Mouse (Mus musculus) intestine, embryonic 16.5 days (tissue): ENCODE measurements at regions not wholly inside any gene's neighbourhood (a gene's known extent, or its start where the extent isn't known, plus 50 kb on each side); places are given as distances from the start of the nearest gene placed in this dataset.

Experiments used
- ATAC-seq: fragments of 200-750 bp; cut with Nextera tagmentation; 2 replicates; pipeline ENCODE4 v1.8.0; 2017; ENCODE audit warnings: moderate TSS enrichment, moderate library complexity
- H3K27ac ChIP-seq: fragments of 300-500 bp; sonication (generic); 2 replicates; pipeline ENCODE4 v1.5.1; 2014; ENCODE audit warnings: mild to moderate bottlenecking, low read length
- H3K27me3 ChIP-seq: fragments of 300-500 bp; sonication (generic); replicated peaks from 2 replicates; pipeline ENCODE4 v1.6.1; 2014; ENCODE audit warnings: low read length, control low read depth, mixed read lengths; ENCODE audit not compliant: control insufficient read depth, insufficient read depth
- H3K36me3 ChIP-seq: fragments of 300-500 bp; sonication (generic); 2 replicates; pipeline ENCODE4 v1.6.1; 2014; ENCODE audit warnings: low read length, control low read depth; ENCODE audit not compliant: control insufficient read depth, insufficient read depth
- H3K4me1 ChIP-seq: fragments of 300-500 bp; sonication (generic); 2 replicates; pipeline ENCODE4 v1.6.1; 2014; ENCODE audit warnings: low read length, control low read depth, mixed read lengths; ENCODE audit not compliant: control insufficient read depth, insufficient read depth
- H3K4me2 ChIP-seq: fragments of 300-500 bp; sonication (generic); 2 replicates; pipeline ENCODE4 v1.6.1; 2014; ENCODE audit warnings: low read depth, low read length, control low read depth
- H3K4me3 ChIP-seq: fragments of 300-500 bp; sonication (generic); 2 replicates; pipeline ENCODE4 v1.5.1; 2014; ENCODE audit warnings: mild to moderate bottlenecking, low read length
- H3K9ac ChIP-seq: fragments of 300-500 bp; sonication (generic); 2 replicates; pipeline ENCODE4 v1.6.1; 2014; ENCODE audit warnings: low read depth, low read length
- H3K9me3 ChIP-seq: fragments of 300-500 bp; sonication (generic); 2 replicates; pipeline ENCODE4 v1.6.1; 2016; ENCODE audit warnings: low read length, control low read depth; ENCODE audit not compliant: control insufficient read depth
- WGBS: fragments of 180-500 bp; shearing (Covaris S2); extraction: QIAGEN DNeasy Blood & Tissue Kit; methylation state at CpG from one replicate; pipeline ENCODE4 v1.1.7; 2014; 5-methylcytosine and 5-hydroxymethylcytosine counted together

DNA sequence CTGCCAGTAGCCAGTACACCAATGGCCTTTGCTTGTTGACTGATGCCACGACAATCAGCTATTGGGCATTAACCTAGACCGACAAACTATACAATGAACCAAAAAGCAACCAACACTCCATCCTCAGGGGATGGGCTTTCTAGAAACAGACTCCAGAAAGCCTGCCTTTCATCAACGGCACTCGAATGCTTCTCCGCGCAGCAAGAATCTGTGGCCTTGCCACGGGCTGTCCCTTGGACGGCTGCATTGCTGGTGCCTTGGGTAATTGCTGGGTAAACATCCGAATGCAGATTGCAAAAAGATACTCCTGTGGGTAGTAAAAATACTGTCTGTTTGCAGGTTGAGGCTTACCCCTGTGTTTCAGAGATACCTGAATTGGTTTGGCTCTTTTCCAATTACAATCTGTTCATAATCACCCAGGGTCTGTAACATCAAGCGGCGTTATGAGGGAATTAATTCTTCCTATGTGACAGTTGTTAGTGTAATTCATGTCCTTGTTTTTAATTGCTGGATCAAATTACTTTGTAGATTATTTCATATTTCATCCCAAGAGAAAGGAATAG is 319.0 kb upstream of the Kif2a start:
- Histone ChIP-seq H3K4me1 (0 out of 2 replicates have a peak, but pooled peaks cover 4% of the 10 kb centered on the region), H3K4me2 (no peak overlapping the region), H3K9me3 (no peaks in the 10 kb centered on the region), H3K27ac (no peak overlapping the region), H3K36me3 (no peaks in the 10 kb centered on the region), H3K27me3 (no peaks in the 10 kb centered on the region), H3K9ac (no peak overlapping the region), H3K4me3 (no peak overlapping the region)
- no peak for ATAC-seq
- 39% methylated on average over 11 of the region's 11 CpGs for WGBS

DNA sequence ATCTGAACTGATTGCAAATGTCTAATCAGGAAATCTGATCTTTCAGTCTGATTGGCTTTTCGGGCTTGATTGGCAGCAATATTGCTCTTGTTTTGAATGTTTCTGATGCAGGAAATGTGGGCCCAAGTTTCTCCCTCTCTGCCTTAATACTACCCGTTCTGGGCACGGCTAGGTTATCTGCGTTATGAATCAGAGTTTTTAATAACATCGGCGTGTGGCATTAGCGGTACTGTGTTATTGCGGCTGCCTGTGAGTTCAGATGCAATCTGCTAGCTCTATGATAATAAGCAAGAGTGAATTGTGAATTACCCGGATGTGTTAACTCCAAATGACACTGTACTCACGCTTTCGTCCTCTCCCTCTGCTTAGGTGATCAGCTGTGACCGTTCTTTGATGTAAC is 316.2 kb upstream of the Kif2a start:
- WGBS, result 84% methylated on average over 12 of the region's 12 CpGs
- no peak for ATAC-seq

DNA sequence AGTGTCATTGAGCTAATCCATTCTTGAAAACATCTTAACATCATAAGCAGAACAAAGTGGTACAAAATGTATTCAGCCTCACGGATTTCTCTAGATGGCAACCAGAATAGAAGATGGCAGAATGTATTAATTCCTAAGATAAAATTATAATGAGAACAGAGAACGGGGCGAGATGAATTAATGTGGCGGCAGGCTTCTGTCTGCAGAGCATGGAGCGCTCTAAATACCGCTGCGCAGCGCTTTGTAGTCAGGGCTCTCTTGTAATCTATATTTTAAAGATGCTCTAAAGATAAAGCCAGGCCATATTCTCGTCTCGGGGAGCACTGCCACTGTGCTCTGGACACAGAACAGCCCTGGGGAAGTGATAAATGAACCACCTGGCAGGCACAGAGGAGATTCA is 315.2 kb upstream of the Kif2a start:
- H3K4me2 ChIP-seq, result no peak overlapping the region
- no peak overlapping the region for H3K27ac ChIP-seq
- WGBS, result 66% methylated on average over 10 of the region's 10 CpGs
- no peaks in the 10 kb centered on the region for H3K9me3 ChIP-seq
- no peaks in the 10 kb centered on the region for H3K36me3 ChIP-seq
- no peaks in the 10 kb centered on the region for H3K27me3 ChIP-seq
- no peak overlapping the region for H3K4me3 ChIP-seq
- no peak overlapping the region for H3K9ac ChIP-seq
- ATAC-seq, result no peak
- 0 out of 2 replicates have a peak, but pooled peaks cover 4% of the 10 kb centered on the region for H3K4me1 ChIP-seq

More for the DNA sequence above, 316.2 kb upstream of the Kif2a start:
- H3K4me1 ChIP-seq, result 0 out of 2 replicates have a peak, but pooled peaks cover 4% of the 10 kb centered on the region
- H3K9me3 ChIP-seq, result no peaks in the 10 kb centered on the region
- no peak overlapping the region for H3K4me2 ChIP-seq
- H3K36me3 ChIP-seq, result no peaks in the 10 kb centered on the region
- H3K27ac ChIP-seq, result no peak overlapping the region
- no peak overlapping the region for H3K4me3 ChIP-seq
- no peaks in the 10 kb centered on the region for H3K27me3 ChIP-seq
- no peak overlapping the region for H3K9ac ChIP-seq

DNA sequence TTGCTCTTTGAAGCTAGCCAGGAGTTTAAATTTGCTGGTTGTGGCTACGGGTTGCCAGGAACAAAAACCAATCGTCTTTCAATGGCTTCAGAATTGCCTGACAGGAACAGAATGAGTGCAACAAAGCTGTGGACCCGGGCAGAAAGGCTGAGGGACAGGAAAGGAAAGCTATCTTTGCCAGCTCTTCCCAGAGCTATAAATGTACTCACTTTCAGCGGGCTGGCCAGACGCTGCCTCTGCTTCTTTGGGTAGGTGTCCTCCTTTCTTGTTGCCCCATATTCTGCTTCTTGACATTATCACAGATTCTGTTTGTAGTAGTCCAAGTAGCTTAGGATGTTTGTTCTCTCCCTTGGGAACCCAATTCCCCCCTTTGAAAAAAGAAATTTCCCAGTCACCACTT is 307.4 kb upstream of the Kif2a start:
- H3K27ac ChIP-seq, result no peak overlapping the region
- no peaks in the 10 kb centered on the region for H3K27me3 ChIP-seq
- 73% methylated on average over 5 of the region's 5 CpGs for WGBS
- no peak overlapping the region for H3K9ac ChIP-seq
- ATAC-seq, result no peak
- H3K9me3 ChIP-seq, result no peaks in the 10 kb centered on the region
- no peak overlapping the region for H3K4me3 ChIP-seq
- no peaks in the 10 kb centered on the region for H3K36me3 ChIP-seq
- no peak overlapping the region for H3K4me2 ChIP-seq
- H3K4me1 ChIP-seq, result no peaks in the 10 kb centered on the region

DNA sequence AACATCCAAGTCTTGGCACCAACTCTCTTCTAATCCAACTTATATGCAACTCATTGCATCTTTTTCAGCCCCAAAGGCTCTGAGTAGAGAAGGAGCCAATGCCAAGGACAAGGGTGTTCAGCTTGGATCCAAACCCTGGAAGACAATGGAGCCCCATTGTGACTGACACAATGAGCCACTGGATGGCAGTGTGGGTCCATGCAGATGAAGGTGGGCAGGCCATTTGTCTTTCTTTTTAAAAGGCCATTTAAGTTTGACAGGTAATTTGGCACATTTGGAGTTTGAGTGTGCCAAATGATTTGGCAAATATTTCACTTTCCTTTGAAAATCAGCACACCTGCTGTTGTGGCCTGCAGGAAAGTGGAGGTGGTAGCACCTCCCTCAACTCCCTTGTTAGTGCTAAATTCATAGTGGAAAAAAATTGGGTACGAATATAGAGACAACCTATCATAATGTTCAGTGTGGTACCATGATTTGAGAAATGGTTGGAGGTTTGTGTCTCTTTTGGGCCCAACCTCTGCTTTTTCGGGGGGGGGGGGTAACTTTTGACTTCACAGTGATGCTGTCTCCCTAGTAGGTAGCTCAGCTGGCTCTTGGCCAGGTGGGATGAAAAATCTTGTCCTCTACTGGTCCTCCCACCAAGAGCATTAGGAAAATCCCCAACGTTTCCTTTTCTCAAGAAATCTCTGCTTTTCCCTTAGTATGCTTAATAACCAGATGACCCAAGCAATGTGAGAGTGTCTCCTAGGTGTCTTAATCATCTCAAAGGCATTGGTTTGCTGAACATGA is 304.0 kb upstream of the Kif2a start:
- Histone ChIP-seq H3K27me3 (no peaks in the 10 kb centered on the region), H3K4me1 (no peaks in the 10 kb centered on the region), H3K27ac (no peak overlapping the region), H3K4me3 (no peak overlapping the region), H3K9me3 (no peaks in the 10 kb centered on the region), H3K36me3 (no peaks in the 10 kb centered on the region), H3K9ac (no peak overlapping the region), H3K4me2 (no peak overlapping the region)
- no peak for ATAC-seq
- 56% methylated on average over 3 of the region's 3 CpGs for WGBS

DNA sequence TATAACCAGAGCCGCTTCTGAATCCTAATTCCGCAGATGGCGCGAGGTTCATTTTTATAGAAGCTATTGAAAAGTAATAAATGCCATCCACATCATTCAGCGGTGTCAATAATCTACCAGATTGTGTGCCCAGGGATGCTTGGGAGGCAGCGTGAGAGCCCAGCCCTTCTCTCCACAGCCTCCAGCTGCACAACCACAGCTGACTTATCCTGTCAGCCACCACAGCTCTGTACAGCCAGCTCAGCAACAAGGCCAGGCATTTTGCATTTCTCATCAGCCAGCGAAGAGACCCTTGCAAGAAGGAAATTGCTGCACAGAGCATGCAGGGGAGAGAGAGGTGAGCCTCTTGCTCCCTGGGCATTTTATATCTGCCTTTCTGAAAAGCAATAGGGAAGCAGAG is 292.8 kb upstream of the Kif2a start:
- H3K27me3 ChIP-seq, result no peaks in the 10 kb centered on the region
- H3K9me3 ChIP-seq, result no peaks in the 10 kb centered on the region
- no peak overlapping the region for H3K9ac ChIP-seq
- no peak for ATAC-seq
- no peaks in the 10 kb centered on the region for H3K36me3 ChIP-seq
- no peak overlapping the region for H3K4me3 ChIP-seq
- no peaks in the 10 kb centered on the region for H3K4me1 ChIP-seq
- H3K27ac ChIP-seq, result no peak overlapping the region
- WGBS, result 88% methylated on average over 7 of the region's 7 CpGs
- H3K4me2 ChIP-seq, result no peak overlapping the region

DNA sequence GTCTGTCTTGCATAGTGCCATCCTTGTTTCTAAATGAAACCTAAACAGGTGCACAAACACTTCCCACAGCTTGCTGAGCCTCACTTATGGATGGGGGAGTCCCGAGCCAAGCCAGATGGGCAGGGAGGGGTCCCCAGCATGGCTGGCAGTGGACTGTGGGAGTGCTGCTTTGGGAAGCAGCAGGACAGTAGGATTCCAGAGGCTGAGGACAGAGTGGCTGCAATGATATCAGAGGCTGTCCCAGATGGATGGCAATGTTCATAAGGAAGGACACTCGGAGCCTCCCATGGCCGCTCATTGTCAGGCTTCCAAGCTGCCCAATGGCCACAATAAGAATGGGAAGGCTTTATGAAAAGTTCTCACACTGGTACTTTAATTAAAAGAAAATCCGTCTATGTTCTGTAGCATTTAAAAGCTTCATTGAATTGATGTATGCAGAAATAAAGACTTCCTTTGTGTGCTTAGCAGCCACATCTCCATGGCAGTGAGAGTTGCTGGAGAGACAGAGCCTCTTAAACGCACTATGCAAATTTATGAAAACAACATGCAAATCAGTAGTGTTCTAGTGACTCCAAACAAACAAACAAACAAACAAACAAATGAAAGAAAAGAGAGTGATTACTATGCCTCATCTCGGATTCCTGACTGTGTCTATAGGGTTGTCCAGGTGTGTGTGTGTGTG is 287.2 kb upstream of the Kif2a start:
- Histone ChIP-seq H3K9ac (no peak overlapping the region), H3K27me3 (no peaks in the 10 kb centered on the region), H3K4me3 (no peak overlapping the region), H3K36me3 (no peaks in the 10 kb centered on the region), H3K4me2 (no peak overlapping the region), H3K9me3 (no peaks in the 10 kb centered on the region), H3K27ac (no peak overlapping the region), H3K4me1 (no peaks in the 10 kb centered on the region)
- WGBS, result 74% methylated on average over 6 of the region's 6 CpGs
- ATAC-seq, result no peak

DNA sequence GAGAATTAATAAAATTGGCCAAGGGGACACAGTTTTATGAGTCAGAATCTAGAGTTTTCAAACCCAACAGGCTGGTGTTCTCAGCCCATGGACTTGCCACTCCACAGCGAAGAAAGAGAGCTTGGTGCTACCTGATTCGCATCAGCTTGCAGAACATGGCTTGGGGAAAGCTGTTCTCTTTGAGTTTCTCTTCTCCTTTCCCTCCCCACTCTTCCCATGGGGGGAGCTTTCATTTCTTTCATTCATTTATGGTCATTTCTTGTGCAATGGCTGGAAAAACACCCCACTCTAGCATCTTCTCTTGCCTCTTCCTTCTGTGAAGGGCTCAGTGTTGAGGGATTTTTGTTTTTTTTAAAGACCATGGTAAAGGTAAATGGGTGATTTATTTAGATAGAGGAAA is 286.5 kb upstream of the Kif2a start:
- WGBS, result 88% methylated on average over 2 of the region's 2 CpGs
- Histone ChIP-seq H3K27ac (no peak overlapping the region), H3K4me3 (no peak overlapping the region), H3K36me3 (no peaks in the 10 kb centered on the region), H3K4me1 (no peaks in the 10 kb centered on the region), H3K9me3 (no peaks in the 10 kb centered on the region), H3K4me2 (no peak overlapping the region), H3K27me3 (no peaks in the 10 kb centered on the region), H3K9ac (no peak overlapping the region)
- no peak for ATAC-seq

DNA sequence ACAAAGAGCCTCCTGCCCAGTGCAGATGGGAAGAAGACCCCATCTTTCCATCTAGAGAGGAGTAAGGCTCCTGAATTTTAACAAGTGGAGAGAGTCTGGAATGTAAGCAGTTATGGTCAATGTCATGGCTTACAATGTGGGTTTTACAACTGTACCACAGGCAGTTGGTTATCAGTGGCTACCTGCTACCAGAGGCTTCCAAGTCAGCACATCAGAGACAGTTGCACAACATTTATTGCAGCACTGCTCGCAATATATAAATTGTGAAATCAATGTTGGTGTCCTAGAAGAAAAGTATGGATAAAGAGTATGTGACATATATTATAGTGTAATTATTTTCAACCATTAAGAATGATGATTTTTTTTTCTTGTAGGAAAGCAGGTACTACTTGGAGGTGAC is 285.0 kb upstream of the Kif2a start:
- H3K4me3 ChIP-seq, result no peak overlapping the region
- H3K9ac ChIP-seq, result no peak overlapping the region
- peak; percentile 69; the same call in 1 of the 2 replicates for ATAC-seq
- H3K36me3 ChIP-seq, result no peaks in the 10 kb centered on the region
- H3K9me3 ChIP-seq, result no peaks in the 10 kb centered on the region
- no peaks in the 10 kb centered on the region for H3K4me1 ChIP-seq
- H3K27ac ChIP-seq, result no peak overlapping the region
- WGBS, result 76% methylated on average over 1 of the region's 1 CpGs
- no peaks in the 10 kb centered on the region for H3K27me3 ChIP-seq
- H3K4me2 ChIP-seq, result no peak overlapping the region
